Mouse (Mus musculus) spleen, postnatal 14 days (tissue): ENCODE data around the gene Sema4c.

Source experiments
- DNase-seq, 2 experiments: peaks; one replicate each; pipeline ENCODE4 v3.0.0; 2021 to 2022; ENCODE audit warnings: low spot score in 2 of 2

Gene Sema4c

GRCm38 (mm10) chr1:36579974-36580383 is 21.8 kb upstream of the Sema4c start:
- DNase-seq: no peak

- no peak for DNase-seq
Observed at GRCm38 (mm10) chr1:36576991-36577675, 19.0 kb upstream of the Sema4c start.

GRCm38 (mm10) chr1:36575347-36575746 is 17.2 kb upstream of the Sema4c start:
- DNase-seq: no peak

- DNase-seq: no peak
Observed at GRCm38 (mm10) chr1:36574196-36574955, 16.2 kb upstream of the Sema4c start.

GRCm38 (mm10) chr1:36573524-36573923 is 15.4 kb upstream of the Sema4c start:
- DNase-seq: no peak

GRCm38 (mm10) chr1:36572709-36573108 is 14.6 kb upstream of the Sema4c start:
- DNase-seq: no peak

GRCm38 (mm10) chr1:36572140-36572700 is 14.1 kb upstream of the Sema4c start:
- no peak for DNase-seq

GRCm38 (mm10) chr1:36571627-36572026 is 13.5 kb upstream of the Sema4c start:
- no peak for DNase-seq

GRCm38 (mm10) chr1:36570320-36570719 is 12.2 kb upstream of the Sema4c start:
- no peak for DNase-seq

- DNase-seq: no peak
Observed at GRCm38 (mm10) chr1:36569694-36570276, 11.6 kb upstream of the Sema4c start.

GRCm38 (mm10) chr1:36568776-36569175 is 10.6 kb upstream of the Sema4c start:
- no peak for DNase-seq

GRCm38 (mm10) chr1:36567818-36568603 is 9.9 kb upstream of the Sema4c start:
- no peak for DNase-seq

GRCm38 (mm10) chr1:36566425-36566824 is 8.3 kb upstream of the Sema4c start:
- DNase-seq: no peak

- no peak for DNase-seq
Observed at GRCm38 (mm10) chr1:36564101-36564500, 6.0 kb upstream of the Sema4c start.

GRCm38 (mm10) chr1:36563632-36564031 is 5.5 kb upstream of the Sema4c start:
- no peak for DNase-seq

GRCm38 (mm10) chr1:36563197-36563596 is 5.0 kb upstream of the Sema4c start:
- no peak for DNase-seq

GRCm38 (mm10) chr1:36562388-36562787 is 4.2 kb upstream of the Sema4c start:
- no peak for DNase-seq

- no peak for DNase-seq
Observed at GRCm38 (mm10) chr1:36560903-36561302, 2.8 kb upstream of the Sema4c start.

- no peak for DNase-seq
Observed at GRCm38 (mm10) chr1:36559888-36560287, 1.7 kb upstream of the Sema4c start.

- DNase-seq: no peak
Observed at GRCm38 (mm10) chr1:36559256-36559655, 1.1 kb upstream of the Sema4c start.

GRCm38 (mm10) chr1:36557457-36558011 is 615 bp downstream of the Sema4c start:
- peak in 1 of 2 experiments; percentile 18 for DNase-seq
